Mouse (Mus musculus): ENCODE measurements around the gene Sertad1. TPM values are rescaled to one million over a fixed set of nuclear protein-coding genes. Genes with fewer than 3 reads are reported as not detected.

Sertad1 gene
- polyA plus RNA-seq, 1 experiment from 2014 or later, result 41.6 TPM

GRCm38 (mm10) chr7:27454461-27455121, 32.1 kb upstream of the Sertad1 start:
- DNase-seq (ENCODE audit: low spot score), result no peak
- no peak for ATAC-seq (replicated peaks; ENCODE audit: low FRiP score, low read depth)

GRCm38 (mm10) chr7:27455273-27455672, 31.4 kb upstream of the Sertad1 start:
- no peak for TF ChIP-seq CTCF (IDR thresholded peaks at IDR 0.05; ENCODE audit: low read depth)
- no peak for DNase-seq (ENCODE audit: low spot score)
- WGBS, result 88% methylated on average over 3 of the region's 3 CpGs
- Histone ChIP-seq H3K4me3 (replicated peaks; ENCODE audit: low read depth, low read length) (no peak overlapping the region), H3K27me3 (ENCODE audit: insufficient read depth, low read length) (no peaks in the 10 kb centered on the region), H3K27ac (no peak overlapping the region), H3K4me1 (replicated peaks; ENCODE audit: insufficient read depth, low read length) (no peaks in the 10 kb centered on the region), H3K9me3 (replicated peaks; ENCODE audit: low read length) (no peaks in the 10 kb centered on the region), H3K36me3 (ENCODE audit: insufficient read depth, low read length) (no peaks in the 10 kb centered on the region), H3K4me2 (ENCODE audit: low read length) (no peak overlapping the region), H3K9ac (ENCODE audit: low read depth, low read length) (no peak overlapping the region)
- no peak for ATAC-seq (replicated peaks; ENCODE audit: low FRiP score, low read depth)

More at GRCm38 (mm10) chr7:27454461-27455121, 32.1 kb upstream of the Sertad1 start:
- Histone ChIP-seq H3K4me1 (replicated peaks; ENCODE audit: insufficient read depth, low read length) (no peaks in the 10 kb centered on the region), H3K27ac (no peak overlapping the region), H3K4me2 (ENCODE audit: low read length) (no peak overlapping the region), H3K27me3 (ENCODE audit: insufficient read depth, low read length) (no peaks in the 10 kb centered on the region), H3K4me3 (replicated peaks; ENCODE audit: low read depth, low read length) (no peak overlapping the region), H3K9ac (ENCODE audit: low read depth, low read length) (no peak overlapping the region), H3K9me3 (replicated peaks; ENCODE audit: low read length) (no peaks in the 10 kb centered on the region), H3K36me3 (ENCODE audit: insufficient read depth, low read length) (no peaks in the 10 kb centered on the region)
- 63% methylated on average over 10 of the region's 10 CpGs for WGBS
- no peak for TF ChIP-seq CTCF (IDR thresholded peaks at IDR 0.05; ENCODE audit: low read depth)

DNA sequence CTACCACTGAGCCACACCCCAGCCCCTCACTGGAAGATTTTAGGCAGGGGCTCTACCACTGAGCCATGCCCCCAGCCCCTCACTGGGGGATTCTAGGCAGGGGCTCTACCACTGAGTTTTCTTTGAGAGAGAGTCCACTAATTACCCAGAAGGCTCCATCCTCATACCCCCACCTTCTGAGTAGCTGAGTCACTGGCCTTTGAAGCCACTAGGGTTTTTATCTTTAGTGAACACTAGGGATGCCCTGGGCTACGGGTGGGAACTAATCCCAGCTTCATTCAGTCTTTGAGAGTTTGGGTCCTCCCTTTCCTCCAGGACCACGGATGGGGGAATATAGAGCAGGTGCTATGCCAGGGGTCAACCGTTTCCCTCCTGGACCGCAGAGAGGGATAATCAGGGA, 28.1 kb upstream of the Sertad1 start:
- 90% methylated on average over 4 of the region's 4 CpGs for WGBS
- no peak overlapping the region for H3K9ac ChIP-seq (ENCODE audit: low read depth, low read length)
- H3K27me3 ChIP-seq (ENCODE audit: insufficient read depth, low read length), result no peaks in the 10 kb centered on the region
- H3K4me1 ChIP-seq (replicated peaks; ENCODE audit: insufficient read depth, low read length), result no peaks in the 10 kb centered on the region
- no peak overlapping the region for H3K4me3 ChIP-seq (replicated peaks; ENCODE audit: low read depth, low read length)
- H3K27ac ChIP-seq, result no peak overlapping the region
- ATAC-seq (replicated peaks; ENCODE audit: low FRiP score, low read depth) (no peak), DNase-seq (ENCODE audit: low spot score) (no peak)
- no peak overlapping the region for H3K4me2 ChIP-seq (ENCODE audit: low read length)
- H3K36me3 ChIP-seq (ENCODE audit: insufficient read depth, low read length), result no peaks in the 10 kb centered on the region
- no peak for TF ChIP-seq CTCF (IDR thresholded peaks at IDR 0.05; ENCODE audit: low read depth)
- no peaks in the 10 kb centered on the region for H3K9me3 ChIP-seq (replicated peaks; ENCODE audit: low read length)

- Histone ChIP-seq H3K9me3 (replicated peaks; ENCODE audit: low read length) (no peaks in the 10 kb centered on the region), H3K4me1 (replicated peaks; ENCODE audit: insufficient read depth, low read length) (no peaks in the 10 kb centered on the region), H3K27ac (no peak overlapping the region), H3K9ac (ENCODE audit: low read depth, low read length) (no peak overlapping the region), H3K27me3 (ENCODE audit: insufficient read depth, low read length) (no peaks in the 10 kb centered on the region), H3K4me2 (ENCODE audit: low read length) (no peak overlapping the region), H3K36me3 (ENCODE audit: insufficient read depth, low read length) (no peaks in the 10 kb centered on the region), H3K4me3 (replicated peaks; ENCODE audit: low read depth, low read length) (no peak overlapping the region)
- DNase-seq (ENCODE audit: low spot score), result no peak
- no peak for TF ChIP-seq CTCF (IDR thresholded peaks at IDR 0.05; ENCODE audit: low read depth)
- WGBS, result 92% methylated on average over 5 of the region's 5 CpGs
- ATAC-seq (replicated peaks; ENCODE audit: low FRiP score, low read depth), result no peak
Measured at GRCm38 (mm10) chr7:27459640-27460039, 27.1 kb upstream of the Sertad1 start.

DNA sequence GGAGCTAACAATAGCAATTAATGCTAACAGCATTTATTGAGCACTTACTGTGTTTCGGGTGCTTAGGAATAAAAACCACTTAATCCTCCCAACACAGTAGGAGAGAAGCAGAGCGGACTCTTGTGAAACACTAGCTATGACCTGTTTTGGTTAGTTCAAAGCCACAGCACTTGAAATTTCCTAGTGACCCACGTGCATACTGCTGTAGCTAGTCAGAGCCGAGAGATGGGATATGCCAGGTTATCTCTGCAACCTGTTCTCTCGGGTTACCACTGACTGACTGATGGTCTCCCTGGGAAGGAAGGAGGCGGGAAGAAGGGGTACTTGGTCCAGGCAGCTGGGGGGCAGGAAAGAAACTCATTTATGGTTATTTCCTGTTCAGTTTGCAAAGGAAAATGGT, 26.2 kb upstream of the Sertad1 start:
- ATAC-seq (replicated peaks; ENCODE audit: low FRiP score, low read depth), result no peak
- Histone ChIP-seq H3K36me3 (ENCODE audit: insufficient read depth, low read length) (no peaks in the 10 kb centered on the region), H3K4me2 (ENCODE audit: low read length) (no peak overlapping the region), H3K4me3 (replicated peaks; ENCODE audit: low read depth, low read length) (no peak overlapping the region), H3K27me3 (ENCODE audit: insufficient read depth, low read length) (no peaks in the 10 kb centered on the region), H3K9ac (ENCODE audit: low read depth, low read length) (no peak overlapping the region), H3K27ac (no peak overlapping the region), H3K4me1 (replicated peaks; ENCODE audit: insufficient read depth, low read length) (no peaks in the 10 kb centered on the region), H3K9me3 (replicated peaks; ENCODE audit: low read length) (no peaks in the 10 kb centered on the region)
- no peak for TF ChIP-seq CTCF (IDR thresholded peaks at IDR 0.05; ENCODE audit: low read depth)
- DNase-seq (ENCODE audit: low spot score), result no peak
- 70% methylated on average over 6 of the region's 6 CpGs for WGBS

- H3K36me3 ChIP-seq (ENCODE audit: insufficient read depth, low read length), result no peaks in the 10 kb centered on the region
- no peak overlapping the region for H3K9ac ChIP-seq (ENCODE audit: low read depth, low read length)
- H3K4me2 ChIP-seq (ENCODE audit: low read length), result no peak overlapping the region
- ATAC-seq (replicated peaks; ENCODE audit: low FRiP score, low read depth), result peak; percentile 80
- no peak overlapping the region for H3K4me3 ChIP-seq (replicated peaks; ENCODE audit: low read depth, low read length)
- TF ChIP-seq CTCF (IDR thresholded peaks at IDR 0.05; ENCODE audit: low read depth), result peak; percentile 34; the same call in 1 of the 2 replicates
- DNase-seq (ENCODE audit: low spot score), result peak; percentile 85
- no peak overlapping the region for H3K27ac ChIP-seq
- 22% methylated on average over 4 of the region's 4 CpGs for WGBS
- no peaks in the 10 kb centered on the region for H3K9me3 ChIP-seq (replicated peaks; ENCODE audit: low read length)
- H3K27me3 ChIP-seq (ENCODE audit: insufficient read depth, low read length), result no peaks in the 10 kb centered on the region
- H3K4me1 ChIP-seq (replicated peaks; ENCODE audit: insufficient read depth, low read length), result no peaks in the 10 kb centered on the region
Measured at GRCm38 (mm10) chr7:27467648-27468047, 19.1 kb upstream of the Sertad1 start.

Data from kidney, postnatal 0 days (tissue).